Mouse (Mus musculus): ENCODE data around the gene Foxk1. TPM values are rescaled to one million over a fixed set of nuclear protein-coding genes. Genes with fewer than 3 reads are reported as not detected.

Gene Foxk1
- polyA plus RNA-seq, 1 experiment: 0.77 TPM

- peaks cover 82% of the 10 kb centered on the region for H3K4me1 ChIP-seq (ENCODE audit: control insufficient read depth)
- H3K9me3 ChIP-seq (ENCODE audit: control insufficient read depth, low read length): no peaks in the 10 kb centered on the region
- no peak overlapping the region for H3K4me3 ChIP-seq (replicated peaks)
- H3K36me3 ChIP-seq (ENCODE audit: control insufficient read depth): peaks cover 13% of the 10 kb centered on the region
- no peak for TF ChIP-seq TAL1 (IDR thresholded peaks at IDR 0.05; ENCODE audit: low read length)
- TF ChIP-seq GATA1 (IDR thresholded peaks at IDR 0.05; ENCODE audit: low read length): no peak
- H3K27me3 ChIP-seq (ENCODE audit: control insufficient read depth): no peaks in the 10 kb centered on the region
Observed at GRCm38 (mm10) chr5:142443994-142444393, 42.7 kb downstream of the Foxk1 start.

GRCm38 (mm10) chr5:142444791-142445531 lies 43.7 kb downstream of the Foxk1 start:
- Histone ChIP-seq H3K9me3 (ENCODE audit: control insufficient read depth, low read length) (no peaks in the 10 kb centered on the region), H3K4me3 (replicated peaks) (peak overlapping the region; percentile 28), H3K36me3 (ENCODE audit: control insufficient read depth) (peaks cover 20% of the 10 kb centered on the region), H3K27me3 (ENCODE audit: control insufficient read depth) (no peaks in the 10 kb centered on the region), H3K4me1 (ENCODE audit: control insufficient read depth) (peaks cover 72% of the 10 kb centered on the region)
- TF ChIP-seq TAL1 (IDR thresholded peaks at IDR 0.05; ENCODE audit: low read length): no peak
- TF ChIP-seq GATA1 (IDR thresholded peaks at IDR 0.05; ENCODE audit: low read length): no peak

- no peaks in the 10 kb centered on the region for H3K27me3 ChIP-seq (ENCODE audit: control insufficient read depth)
- peaks cover 28% of the 10 kb centered on the region for H3K36me3 ChIP-seq (ENCODE audit: control insufficient read depth)
- H3K9me3 ChIP-seq (ENCODE audit: control insufficient read depth, low read length): no peaks in the 10 kb centered on the region
- peaks cover 64% of the 10 kb centered on the region for H3K4me1 ChIP-seq (ENCODE audit: control insufficient read depth)
- H3K4me3 ChIP-seq (replicated peaks): no peak overlapping the region
- TF ChIP-seq TAL1 (IDR thresholded peaks at IDR 0.05; ENCODE audit: low read length): no peak
- no peak for TF ChIP-seq GATA1 (IDR thresholded peaks at IDR 0.05; ENCODE audit: low read length)
Observed at GRCm38 (mm10) chr5:142445709-142446108, 44.4 kb downstream of the Foxk1 start.

GRCm38 (mm10) chr5:142448076-142448475 lies 46.8 kb downstream of the Foxk1 start:
- no peak overlapping the region for H3K4me3 ChIP-seq (replicated peaks)
- TF ChIP-seq TAL1 (IDR thresholded peaks at IDR 0.05; ENCODE audit: low read length) (no peak), GATA1 (IDR thresholded peaks at IDR 0.05; ENCODE audit: low read length) (no peak)
- no peaks in the 10 kb centered on the region for H3K27me3 ChIP-seq (ENCODE audit: control insufficient read depth)
- peaks cover 41% of the 10 kb centered on the region for H3K36me3 ChIP-seq (ENCODE audit: control insufficient read depth)
- peaks cover 47% of the 10 kb centered on the region for H3K4me1 ChIP-seq (ENCODE audit: control insufficient read depth)
- H3K9me3 ChIP-seq (ENCODE audit: control insufficient read depth, low read length): no peaks in the 10 kb centered on the region

- peaks cover 42% of the 10 kb centered on the region for H3K4me1 ChIP-seq (ENCODE audit: control insufficient read depth)
- H3K36me3 ChIP-seq (ENCODE audit: control insufficient read depth): peaks cover 45% of the 10 kb centered on the region
- no peak overlapping the region for H3K4me3 ChIP-seq (replicated peaks)
- no peaks in the 10 kb centered on the region for H3K9me3 ChIP-seq (ENCODE audit: control insufficient read depth, low read length)
- TF ChIP-seq TAL1 (IDR thresholded peaks at IDR 0.05; ENCODE audit: low read length) (no peak), GATA1 (IDR thresholded peaks at IDR 0.05; ENCODE audit: low read length) (no peak)
- no peaks in the 10 kb centered on the region for H3K27me3 ChIP-seq (ENCODE audit: control insufficient read depth)
Observed at GRCm38 (mm10) chr5:142448623-142449022, 47.3 kb downstream of the Foxk1 start.

GRCm38 (mm10) chr5:142450846-142451245 lies 49.5 kb downstream of the Foxk1 start:
- no peak overlapping the region for H3K4me3 ChIP-seq (replicated peaks)
- H3K9me3 ChIP-seq (ENCODE audit: control insufficient read depth, low read length): no peaks in the 10 kb centered on the region
- no peaks in the 10 kb centered on the region for H3K27me3 ChIP-seq (ENCODE audit: control insufficient read depth)
- TF ChIP-seq GATA1 (IDR thresholded peaks at IDR 0.05; ENCODE audit: low read length) (no peak), TAL1 (IDR thresholded peaks at IDR 0.05; ENCODE audit: low read length) (no peak)
- H3K4me1 ChIP-seq (ENCODE audit: control insufficient read depth): peaks cover 19% of the 10 kb centered on the region
- H3K36me3 ChIP-seq (ENCODE audit: control insufficient read depth): peaks cover 62% of the 10 kb centered on the region

- peaks cover 69% of the 10 kb centered on the region for H3K36me3 ChIP-seq (ENCODE audit: control insufficient read depth)
- TF ChIP-seq GATA1 (IDR thresholded peaks at IDR 0.05; ENCODE audit: low read length): no peak
- TF ChIP-seq TAL1 (IDR thresholded peaks at IDR 0.05; ENCODE audit: low read length): no peak
- no peaks in the 10 kb centered on the region for H3K9me3 ChIP-seq (ENCODE audit: control insufficient read depth, low read length)
- no peaks in the 10 kb centered on the region for H3K27me3 ChIP-seq (ENCODE audit: control insufficient read depth)
- no peak overlapping the region for H3K4me3 ChIP-seq (replicated peaks)
- peaks cover 13% of the 10 kb centered on the region for H3K4me1 ChIP-seq (ENCODE audit: control insufficient read depth)
Observed at GRCm38 (mm10) chr5:142451759-142452158, 50.5 kb downstream of the Foxk1 start.

- H3K4me1 ChIP-seq (ENCODE audit: control insufficient read depth): peaks cover 10% of the 10 kb centered on the region
- peaks cover 85% of the 10 kb centered on the region for H3K36me3 ChIP-seq (ENCODE audit: control insufficient read depth)
- H3K9me3 ChIP-seq (ENCODE audit: control insufficient read depth, low read length): no peaks in the 10 kb centered on the region
- no peak overlapping the region for H3K4me3 ChIP-seq (replicated peaks)
- TF ChIP-seq GATA1 (IDR thresholded peaks at IDR 0.05; ENCODE audit: low read length): no peak
- no peak for TF ChIP-seq TAL1 (IDR thresholded peaks at IDR 0.05; ENCODE audit: low read length)
- H3K27me3 ChIP-seq (ENCODE audit: control insufficient read depth): no peaks in the 10 kb centered on the region
Observed at GRCm38 (mm10) chr5:142453742-142454141, 52.4 kb downstream of the Foxk1 start.

GRCm38 (mm10) chr5:142456318-142456717 lies 55.0 kb downstream of the Foxk1 start:
- Histone ChIP-seq H3K4me3 (replicated peaks) (no peak overlapping the region), H3K27me3 (ENCODE audit: control insufficient read depth) (no peaks in the 10 kb centered on the region), H3K4me1 (ENCODE audit: control insufficient read depth) (peaks cover 10% of the 10 kb centered on the region), H3K36me3 (ENCODE audit: control insufficient read depth) (peaks cover 68% of the 10 kb centered on the region), H3K9me3 (ENCODE audit: control insufficient read depth, low read length) (no peaks in the 10 kb centered on the region)
- TF ChIP-seq GATA1 (IDR thresholded peaks at IDR 0.05; ENCODE audit: low read length) (no peak), TAL1 (IDR thresholded peaks at IDR 0.05; ENCODE audit: low read length) (no peak)

All from erythroblast, embryonic 14.5 days (primary cell).